Mouse (Mus musculus): ENCODE measurements at regions not wholly inside any gene's neighbourhood (a gene's known extent, or its start where the extent isn't known, plus 50 kb on each side); places are given as distances from the start of the nearest gene placed in this dataset.

GRCm38 (mm10) chr5:39023241-39023640 is 146.6 kb upstream of the Clnk start:
- no peak for DNase-seq (ENCODE audit: low spot score)

- DNase-seq (ENCODE audit: low spot score): no peak
Measured at GRCm38 (mm10) chr5:39000643-39001042, 124.0 kb upstream of the Clnk start.

- no peak for DNase-seq (ENCODE audit: low spot score)
Measured at GRCm38 (mm10) chr5:38999700-39000099, 123.1 kb upstream of the Clnk start.

- DNase-seq (ENCODE audit: low spot score): no peak
Measured at GRCm38 (mm10) chr5:38972397-38973159, 96.0 kb upstream of the Clnk start.

- DNase-seq (ENCODE audit: low spot score): no peak
Measured at GRCm38 (mm10) chr5:38970497-38970896, 93.9 kb upstream of the Clnk start.

GRCm38 (mm10) chr5:38967010-38967409 is 90.4 kb upstream of the Clnk start:
- DNase-seq (ENCODE audit: low spot score): no peak

- DNase-seq (ENCODE audit: low spot score): no peak
Measured at GRCm38 (mm10) chr5:38964445-38964844, 87.8 kb upstream of the Clnk start.

- no peak for DNase-seq (ENCODE audit: low spot score)
Measured at GRCm38 (mm10) chr5:38950520-38951288, 74.1 kb upstream of the Clnk start.

- DNase-seq (ENCODE audit: low spot score): no peak
Measured at GRCm38 (mm10) chr5:38945903-38946686, 69.5 kb upstream of the Clnk start.

- no peak for DNase-seq (ENCODE audit: low spot score)
Measured at GRCm38 (mm10) chr5:38932382-38933079, 55.9 kb upstream of the Clnk start.

- no peak for DNase-seq (ENCODE audit: low spot score)
Measured at GRCm38 (mm10) chr5:38927051-38927450, 50.4 kb upstream of the Clnk start.

Data from ovary, postnatal 14 days (tissue).